Mouse (Mus musculus) left cerebral cortex, adult 2 months (tissue): ENCODE results near the gene Fam69a. TPM values are rescaled to one million over a fixed set of nuclear protein-coding genes. Genes with fewer than 3 reads are reported as not detected.
"Not testable (repeated sequence)": the region's sequence is repeated elsewhere in the genome, so short reads cannot be mapped to it uniquely, and the experiment has no call there.

Experiments used
- DNase-seq, 2 experiments: peaks; one replicate each; pipeline ENCODE4 v3.0.0; 2021 to 2022; ENCODE audit warnings: low spot score in 2 of 2, mixed read lengths in 1 of 2; ENCODE audit errors: extremely low spot score in 1 of 2
- H3K27ac ChIP-seq: fragments of 200-600 bp; 2 replicates; pipeline ENCODE4 v1.8.1; 2022
- H3K4me3 ChIP-seq: fragments of 200-600 bp; 2 replicates; pipeline ENCODE4 v1.8.1; 2022
- CTCF ChIP-seq: fragments of 200-600 bp; IDR thresholded peaks from 2 replicates; pipeline ENCODE4 v1.8.1; 2022; ENCODE audit warnings: antibody characterized with exemption, mild to moderate bottlenecking, moderate library complexity
- intact Hi-C: fragments of 180-260 bp; cut with DNase I; formaldehyde crosslinking; loops from one replicate; pipeline ENCODE4 v1.15.1; 2025
- total RNA-seq, 2 experiments: library from RNA; stranded (reverse); gene quantifications; 2 replicates each; pipeline ENCODE4 v1.2.3; 2021

Fam69a gene
- total RNA-seq, 2 experiments from 2014 or later: 27.1 to 31.7 TPM

- Histone ChIP-seq H3K27ac (no peak overlapping the region), H3K4me3 (no peak overlapping the region)
- intact Hi-C loops: no loop called here
- DNase-seq: no peak
- no peak for TF ChIP-seq CTCF
Measured at GRCm38 (mm10) chr5:107978289-107979035, 8.4 kb downstream of the Fam69a start.

- no peak for TF ChIP-seq CTCF
- no peak overlapping the region for H3K27ac ChIP-seq
- intact Hi-C loops: no loop called here
- no peak for DNase-seq
- H3K4me3 ChIP-seq: no peak overlapping the region
Measured at GRCm38 (mm10) chr5:107977640-107978288, 9.1 kb downstream of the Fam69a start.

DNA sequence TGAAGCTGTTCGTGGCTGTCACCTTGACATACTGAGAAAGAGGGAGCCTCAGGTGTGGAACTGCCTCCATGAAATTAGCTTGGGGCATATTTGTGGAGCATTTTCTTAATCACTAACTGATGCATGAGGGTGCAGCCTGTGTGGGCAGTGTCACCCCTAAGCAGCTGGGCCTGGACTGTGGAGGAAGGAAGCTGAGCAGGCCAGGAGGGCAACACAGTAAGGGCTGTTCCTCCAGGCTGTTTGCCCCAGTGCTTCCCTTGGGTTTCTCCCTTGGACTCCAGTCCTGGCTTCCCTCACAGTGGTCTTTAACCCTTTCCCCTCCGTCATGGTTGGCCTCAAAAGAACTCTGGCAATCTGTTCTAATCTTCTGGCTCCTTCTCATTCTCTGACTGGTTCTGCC, 13.6 kb downstream of the Fam69a start:
- no peak overlapping the region for H3K27ac ChIP-seq
- intact Hi-C loops: no loop called here
- no peak for TF ChIP-seq CTCF

GRCm38 (mm10) chr5:107972444-107973272, 14.2 kb downstream of the Fam69a start:
- Histone ChIP-seq H3K4me3 (no peak overlapping the region), H3K27ac (no peak overlapping the region)
- intact Hi-C loops: no loop called here
- TF ChIP-seq CTCF: no peak
- no peak for DNase-seq

More for the DNA sequence above, 13.6 kb downstream of the Fam69a start:
- no peak for DNase-seq
- H3K4me3 ChIP-seq: no peak overlapping the region

DNA sequence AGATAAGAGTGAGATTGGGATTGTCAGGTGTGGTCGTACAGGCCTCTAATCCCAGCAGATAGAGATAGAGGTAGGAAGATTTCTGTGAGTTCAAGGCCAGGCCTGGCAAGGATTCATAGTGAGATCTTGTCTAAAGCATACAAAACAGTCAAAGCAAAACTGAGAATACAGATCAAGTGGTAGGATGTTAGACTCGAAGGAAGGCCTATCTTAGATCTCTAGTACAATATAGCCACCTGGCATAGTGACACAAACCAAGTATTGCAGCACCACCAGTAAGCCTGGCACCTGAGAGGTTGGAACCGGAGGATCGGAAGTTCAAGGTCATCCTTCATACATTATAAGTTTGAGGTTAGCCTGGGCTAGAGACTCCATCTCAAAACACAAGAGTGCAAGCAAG, 15.8 kb downstream of the Fam69a start:
- Histone ChIP-seq H3K27ac (no peak overlapping the region), H3K4me3 (no peak overlapping the region)
- TF ChIP-seq CTCF: no peak
- no peak for DNase-seq
- intact Hi-C loops: no loop called here

GRCm38 (mm10) chr5:107969818-107970217, 17.1 kb downstream of the Fam69a start:
- DNase-seq, intact Hi-C loops: not testable (repeated sequence)

DNA sequence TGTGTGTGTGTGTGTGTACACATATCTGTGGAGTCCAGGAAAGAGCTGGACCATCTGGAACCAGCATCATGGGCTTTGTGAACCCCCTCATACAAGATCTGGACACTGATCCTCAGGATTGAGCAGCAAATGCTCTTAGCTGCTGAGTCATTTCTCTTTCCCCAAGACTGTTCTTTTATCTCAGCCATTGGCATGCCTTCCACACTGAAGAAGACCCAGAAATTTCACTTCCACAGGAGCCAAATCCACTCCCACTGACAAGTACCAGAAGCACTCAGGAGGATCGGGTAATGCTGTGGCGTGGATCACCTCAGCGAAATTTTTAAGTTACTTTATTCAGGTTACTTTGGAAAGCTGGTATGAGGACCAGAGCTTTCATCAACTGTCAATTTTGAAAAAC, 18.8 kb downstream of the Fam69a start:
- Histone ChIP-seq H3K27ac (no peak overlapping the region), H3K4me3 (no peak overlapping the region)
- intact Hi-C loops: no loop called here
- no peak for TF ChIP-seq CTCF
- DNase-seq: no peak

More at GRCm38 (mm10) chr5:107969818-107970217, 17.1 kb downstream of the Fam69a start:
- H3K4me3 ChIP-seq, H3K27ac ChIP-seq: not testable (repeated sequence)

DNA sequence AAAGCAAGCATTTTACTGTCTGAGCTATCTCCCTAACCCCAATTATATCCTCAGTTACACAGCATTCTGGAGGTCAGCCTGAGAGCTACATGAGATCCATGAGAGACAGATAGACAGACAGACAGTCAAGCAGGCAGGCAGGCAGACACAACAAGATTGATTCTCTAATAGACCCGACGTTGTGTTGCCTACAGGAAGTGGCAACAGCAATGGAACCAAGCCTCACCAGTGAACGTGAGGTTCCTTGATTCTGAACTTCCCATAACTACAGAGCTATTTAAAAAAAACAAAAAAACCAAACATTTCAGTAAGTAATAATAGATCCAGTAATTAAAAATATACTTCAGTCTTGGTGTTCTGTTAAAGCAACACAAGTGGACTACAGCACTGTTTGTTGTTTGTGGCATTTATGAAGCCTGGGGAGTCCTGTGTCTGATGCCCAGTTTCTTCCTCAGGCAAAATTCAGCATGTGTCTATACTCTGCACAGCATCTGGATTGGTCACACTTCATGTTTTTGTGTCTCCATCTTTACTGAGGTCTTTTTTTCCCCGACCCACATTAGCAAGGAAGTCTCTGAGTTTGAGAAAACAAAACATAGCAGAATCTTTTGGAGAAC, 19.9 kb downstream of the Fam69a start:
- Histone ChIP-seq H3K27ac (no peak overlapping the region), H3K4me3 (no peak overlapping the region)
- DNase-seq: no peak
- no peak for TF ChIP-seq CTCF
- intact Hi-C loops: no loop called here

GRCm38 (mm10) chr5:107966156-107966555, 20.7 kb downstream of the Fam69a start:
- no peak overlapping the region for H3K27ac ChIP-seq
- DNase-seq: no peak
- TF ChIP-seq CTCF: no peak
- intact Hi-C loops: no loop called here
- no peak overlapping the region for H3K4me3 ChIP-seq

- TF ChIP-seq CTCF: no peak
- no peak overlapping the region for H3K27ac ChIP-seq
- intact Hi-C loops: no loop called here
- no peak for DNase-seq
- no peak overlapping the region for H3K4me3 ChIP-seq
Measured at GRCm38 (mm10) chr5:107965355-107965991, 21.4 kb downstream of the Fam69a start.

- no peak for TF ChIP-seq CTCF
- H3K27ac ChIP-seq: no peak overlapping the region
- no peak for DNase-seq
Measured at GRCm38 (mm10) chr5:107964031-107964758, 22.7 kb downstream of the Fam69a start.

More at GRCm38 (mm10) chr5:107964031-107964758, 22.7 kb downstream of the Fam69a start:
- intact Hi-C loops: no loop called here
- no peak overlapping the region for H3K4me3 ChIP-seq
